12 mouse cellular contexts compared by ENCODE assay signal in genomic region chr12:110504793-110505192, GRCm38 (mm10). TPM values are rescaled to one million over a fixed set of nuclear protein-coding genes. Genes with fewer than 3 reads are reported as not detected.
DNase-seq lines count a peak whose midpoint lies in the region; ATAC-seq and TF ChIP-seq lines count a peak whose summit lies in the region.
"Had no signal": no experiment of that assay in that cellular context is flagged by ENCODE, and none has a peak within 500 bp of the region (broad histone marks: within the 10 kb centered on the region; RNA-seq: fewer than 3 reads in every experiment).

No protein-coding gene starts in this region.

- ATAC-seq in forebrain, embryonic 13.5 days: no peak
- ATAC-seq in forebrain, embryonic 11.5 days (replicated peaks; ENCODE audit: low FRiP score): no peak
- ATAC-seq in lung, postnatal 0 days: peak; percentile 65
- no peak for ATAC-seq in Patski
- ATAC-seq: forebrain, embryonic 15.5 days had no signal

- H3K27ac ChIP-seq in forebrain, embryonic 13.5 days: no peak overlapping the region
- no peak overlapping the region for H3K27ac ChIP-seq in forebrain, embryonic 11.5 days (ENCODE audit: low read depth, low read length)
- peak overlapping the region; percentile 44; the same call in 1 of the 2 replicates for H3K27ac ChIP-seq in lung, postnatal 0 days (ENCODE audit: low read length)
- H3K27ac ChIP-seq: forebrain, embryonic 15.5 days; layer of hippocampus, adult 2 months; liver, embryonic 14.5 days had no signal

- H3K27me3 ChIP-seq in forebrain, embryonic 13.5 days: no peaks in the 10 kb centered on the region
- H3K27me3 ChIP-seq in forebrain, embryonic 11.5 days (ENCODE audit: control insufficient read depth, insufficient read depth, low read length): no peaks in the 10 kb centered on the region
- no peaks in the 10 kb centered on the region for H3K27me3 ChIP-seq in lung, postnatal 0 days (replicated peaks; ENCODE audit: insufficient read depth, low read length)
- H3K27me3 ChIP-seq in Patski: no peaks in the 10 kb centered on the region
- H3K27me3 ChIP-seq: forebrain, embryonic 15.5 days had no signal

- POLR2A ChIA-PET in Patski (lab: Charles Lee): no interaction called here

- no peak overlapping the region for H3K4me2 ChIP-seq in forebrain, embryonic 13.5 days
- H3K4me2 ChIP-seq in forebrain, embryonic 11.5 days (ENCODE audit: low read depth, low read length, severe bottlenecking): no peak overlapping the region
- no peak overlapping the region for H3K4me2 ChIP-seq in lung, postnatal 0 days (replicated peaks; ENCODE audit: low read depth, low read length)
- H3K4me2 ChIP-seq: forebrain, embryonic 15.5 days had no signal

- H3K9ac ChIP-seq in forebrain, embryonic 13.5 days: peak overlapping the region; percentile 30; the same call in 1 of the 2 replicates
- no peak overlapping the region for H3K9ac ChIP-seq in forebrain, embryonic 11.5 days (ENCODE audit: low read length)
- no peak overlapping the region for H3K9ac ChIP-seq in lung, postnatal 0 days (replicated peaks; ENCODE audit: low read depth)
- H3K9ac ChIP-seq: forebrain, embryonic 15.5 days; liver, embryonic 14.5 days had no signal

- in situ Hi-C loops in Patski (cut with MboI; ENCODE audit: low pct_unique_long_range_greater_than_20kb): no loop called here

- 58% methylated on average over 3 of the region's 3 CpGs for WGBS in forebrain, embryonic 13.5 days
- WGBS in forebrain, embryonic 11.5 days: 52% methylated on average over 3 of the region's 3 CpGs
- WGBS in lung, postnatal 0 days: 39% methylated on average over 3 of the region's 3 CpGs

- no peak overlapping the region for H3K4me3 ChIP-seq in forebrain, embryonic 13.5 days
- H3K4me3 ChIP-seq in forebrain, embryonic 11.5 days (ENCODE audit: low read depth, low read length): no peak overlapping the region
- H3K4me3 ChIP-seq in lung, postnatal 0 days (ENCODE audit: low read depth, low read length): no peak overlapping the region
- H3K4me3 ChIP-seq: forebrain, embryonic 15.5 days; layer of hippocampus, adult 2 months; myocyte had no signal

- H3K4me1 ChIP-seq in forebrain, embryonic 13.5 days: peaks cover 26% of the 10 kb centered on the region
- H3K4me1 ChIP-seq in forebrain, embryonic 11.5 days (replicated peaks; ENCODE audit: control insufficient read depth, insufficient read depth, low read length): no peaks in the 10 kb centered on the region
- peaks cover 24% of the 10 kb centered on the region; the same call in 1 of the 2 replicates for H3K4me1 ChIP-seq in lung, postnatal 0 days (ENCODE audit: insufficient read depth, low read depth, low read length)

- no peaks in the 10 kb centered on the region for H3K9me3 ChIP-seq in forebrain, embryonic 13.5 days (replicated peaks)
- H3K9me3 ChIP-seq in forebrain, embryonic 11.5 days (ENCODE audit: control insufficient read depth, low read length): no peaks in the 10 kb centered on the region
- H3K9me3 ChIP-seq in lung, postnatal 0 days (ENCODE audit: low read length): no peaks in the 10 kb centered on the region
- H3K9me3 ChIP-seq: forebrain, embryonic 15.5 days had no signal

- CTCF ChIA-PET in Patski (lab: Charles Lee): interaction anchor here (1.2 kb wide), 1 partner anchor 94 kb away, joined by 3 read pairs; no protein-coding TSS in a partner anchor

- TF ChIP-seq CTCF in lung, postnatal 0 days (IDR thresholded peaks at IDR 0.05): no peak
- no peak for TF ChIP-seq CTCF in Patski (IDR thresholded peaks at IDR 0.05)

- no peak for DNase-seq in forebrain, embryonic 11.5 days (ENCODE audit: low spot score)
- peak; percentile 58 for DNase-seq in lung, postnatal 0 days (ENCODE audit: low spot score)
- DNase-seq in lung, postnatal 4 days: no peak
- DNase-seq in Patski (ENCODE audit: low read depth, low spot score): peak; percentile 59
- peak; percentile 70 to 76 for DNase-seq in natural killer cell, adult 2 months (ENCODE audit: low spot score in 2 of 2)
- DNase-seq in layer of hippocampus, adult 9-10 months (ENCODE audit: low spot score): no peak
- no peak for DNase-seq in right cerebral cortex, postnatal 36 days (ENCODE audit: low spot score in 2 of 2)

- H3K36me3 ChIP-seq in forebrain, embryonic 13.5 days (ENCODE audit: poor library complexity, severe bottlenecking): no peaks in the 10 kb centered on the region
- no peaks in the 10 kb centered on the region for H3K36me3 ChIP-seq in forebrain, embryonic 11.5 days (ENCODE audit: control insufficient read depth, insufficient read depth, low read length)
- H3K36me3 ChIP-seq in lung, postnatal 0 days (ENCODE audit: insufficient read depth, low read length): no peaks in the 10 kb centered on the region
- H3K36me3 ChIP-seq: forebrain, embryonic 15.5 days had no signal

- no peak for TF ChIP-seq EP300 in lung, postnatal 0 days (IDR thresholded peaks at IDR 0.05)

RNA-seq across cellular contexts. Expression of gene Ppp2r5c, which starts 57.9 kb away (rescaled TPM):
- polyA plus RNA-seq in forebrain, embryonic 13.5 days (2015; fragmentation: Nextera tagmentation; extraction: Ambion mirVana): 138 and 147 TPM in 2 replicates
- 163 TPM in 2 replicates for polyA plus RNA-seq in forebrain, embryonic 11.5 days (2014; fragmentation: Nextera tagmentation; extraction: Ambion mirVana)
- polyA plus RNA-seq in lung, postnatal 0 days (2015; fragmentation: Nextera tagmentation; extraction: Ambion mirVana): 102 and 105 TPM in 2 replicates
- polyA plus RNA-seq in Patski (2021): 72.1 TPM

Comparison
In these comparisons a context has a peak if more than half of its experiments do, and no peak if none do; other contexts are left out.
1. DNase-seq: peak in lung, postnatal 0 days (single experiment), Patski (single experiment) and natural killer cell, adult 2 months (2 of 2); none in forebrain, embryonic 11.5 days (single experiment), lung, postnatal 4 days (0 of 2), layer of hippocampus, adult 9-10 months (single experiment) and right cerebral cortex, postnatal 36 days (0 of 2).